Mouse (Mus musculus) ES-E14 (cell line): ENCODE measurements around the gene Mrps27. TPM values are rescaled to one million over a fixed set of nuclear protein-coding genes. Genes with fewer than 3 reads are reported as not detected.

Source experiments
- DNase-seq: peaks from one replicate; pipeline ENCODE4 v3.0.0-alpha.2; 2013; ENCODE audit warnings: low read depth, low spot score
- H3K27ac ChIP-seq: 2 replicates; pipeline ENCODE4 v1.5.1; 2012; ENCODE audit warnings: low read depth, mild to moderate bottlenecking, low read length, moderate library complexity, mixed read lengths; ENCODE audit not compliant: poor library complexity, insufficient read depth, severe bottlenecking
- H3K36me3 ChIP-seq: 2 replicates; pipeline ENCODE4 v1.6.1; 2012; ENCODE audit warnings: mild to moderate bottlenecking, low read length, moderate library complexity, mixed read lengths; ENCODE audit not compliant: control insufficient read depth, poor library complexity, insufficient read depth, severe bottlenecking
- H3K4me1 ChIP-seq, 2 experiments: fragments of 150-350 bp in 1 of 2; sonication (generic) in 1 of 2; 2 replicates each; pipeline ENCODE4 v1.6.1; 2012; ENCODE audit warnings: low read length in 2 of 2, mild to moderate bottlenecking in 1 of 2, mixed read lengths in 1 of 2; ENCODE audit not compliant: control insufficient read depth in 2 of 2, insufficient read depth in 2 of 2, poor library complexity in 1 of 2
- H3K4me3 ChIP-seq, 2 experiments: fragments of 150-350 bp in 1 of 2; sonication (generic) in 1 of 2; 2 replicates each; pipeline ENCODE4 v1.5.1; 2012; ENCODE audit warnings: low read length in 2 of 2, low read depth in 1 of 2, mild to moderate bottlenecking in 1 of 2, mixed read lengths in 1 of 2; ENCODE audit not compliant: insufficient read depth in 1 of 2, poor library complexity in 1 of 2, severe bottlenecking in 1 of 2
- H3K9ac ChIP-seq: 2 replicates; pipeline ENCODE4 v1.6.1; 2012; ENCODE audit warnings: low read depth, mild to moderate bottlenecking, low read length, mixed read lengths; ENCODE audit not compliant: poor library complexity, insufficient read depth, severe bottlenecking
- H3K9me3 ChIP-seq: fragments of 150-350 bp; sonication (generic); 2 replicates; pipeline ENCODE4 v1.6.1; 2012; ENCODE audit warnings: low read depth, mild to moderate bottlenecking, low read length; ENCODE audit not compliant: control insufficient read depth, insufficient read depth
- CHD2 ChIP-seq: IDR thresholded peaks from 2 replicates; pipeline ENCODE4 v1.6.1; 2014; ENCODE audit warnings: mild to moderate bottlenecking, low read depth, low read length, inconsistent platforms
- HCFC1 ChIP-seq: IDR thresholded peaks from 2 replicates; pipeline ENCODE4 v1.6.1; 2012; ENCODE audit warnings: low read length, inconsistent platforms, borderline replicate concordance; ENCODE audit not compliant: insufficient read depth
- MAFK ChIP-seq: IDR thresholded peaks from 2 replicates; pipeline ENCODE4 v1.6.1; 2014; ENCODE audit warnings: mild to moderate bottlenecking, low read depth, low read length, inconsistent platforms; ENCODE audit not compliant: insufficient read depth
- ZC3H11A ChIP-seq: IDR thresholded peaks from 2 replicates; pipeline ENCODE4 v1.6.1; 2012; ENCODE audit warnings: low read depth, mild to moderate bottlenecking, inconsistent platforms, low read length, borderline replicate concordance
- ZNF384 ChIP-seq: IDR thresholded peaks from 2 replicates; pipeline ENCODE4 v1.6.1; 2012; ENCODE audit warnings: low read depth, low read length, inconsistent platforms
- in situ Hi-C, 2 experiments: fragments of 600-800 bp; cut with MboI; formaldehyde crosslinking; loops; one replicate each; pipeline ENCODE4 v1.15.1; 2025; ENCODE audit warnings: low sequenced_read_pairs in 2 of 2, inconsistent platforms in 1 of 2; ENCODE audit not compliant: unreplicated experiment in 2 of 2
- total RNA-seq: library from RNA; depleted of rRNA; stranded (reverse); fragments of 300-350 nt; gene quantifications from 2 replicates; pipeline ENCODE4 v1.2.3, GENCODE M21; 2012

Gene Mrps27
- total RNA-seq, 1 experiment, result 34.5 TPM

DNA sequence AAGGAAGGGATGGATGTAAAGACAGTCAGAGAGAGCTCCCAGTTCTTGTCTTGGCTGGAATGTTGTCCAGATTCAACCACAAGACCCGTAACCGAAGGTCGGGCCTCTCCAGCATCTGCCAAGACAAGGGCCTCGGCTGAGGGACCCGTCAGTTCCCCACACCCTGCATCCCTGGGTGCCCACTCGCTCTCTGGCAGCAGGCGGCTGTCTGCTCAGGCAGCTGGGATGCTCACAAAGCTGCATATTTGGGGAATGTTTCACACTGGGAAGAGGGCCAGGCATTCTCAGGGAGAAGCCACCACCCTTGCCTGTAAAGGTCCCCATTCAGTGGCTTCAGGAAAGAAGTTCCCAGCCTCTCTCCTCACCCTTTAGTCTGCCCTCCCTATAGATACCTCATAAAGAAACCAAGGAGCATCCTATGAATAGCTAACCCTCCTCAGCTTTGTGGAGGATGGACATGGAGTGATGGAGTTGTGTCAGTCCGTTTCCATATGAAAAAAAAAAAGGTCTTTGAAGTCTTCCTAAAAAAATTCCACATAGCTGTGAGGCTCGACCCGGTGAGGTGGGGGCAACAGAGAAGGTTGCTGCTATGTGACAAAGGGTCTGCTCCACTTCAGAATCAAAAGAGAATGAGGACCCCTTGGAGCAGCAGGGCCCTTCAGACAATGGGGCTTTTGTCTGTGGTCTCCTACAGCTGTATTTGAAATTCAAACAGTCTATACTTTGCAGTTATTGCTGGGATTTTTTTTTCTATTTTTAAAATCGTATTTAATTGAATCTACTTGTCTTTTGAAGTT, 103.0 kb downstream of the Mrps27 start:
- H3K36me3 ChIP-seq, result peaks cover 4% of the 10 kb centered on the region; the same call in 1 of the 2 replicates
- H3K4me3 ChIP-seq, result no peak overlapping the region
- DNase-seq, result no peak
- H3K4me1 ChIP-seq, result peaks cover 14 to 38% of the 10 kb centered on the region in 2 experiments
- no peaks in the 10 kb centered on the region for H3K9me3 ChIP-seq
- no peak overlapping the region for H3K27ac ChIP-seq
- no peak overlapping the region for H3K9ac ChIP-seq
- TF ChIP-seq MAFK (no peak), ZC3H11A (no peak)
- in situ Hi-C loops, result no loop called here

GRCm38 (mm10) chr13:99448278-99448677, 103.7 kb downstream of the Mrps27 start:
- in situ Hi-C loops, result no loop called here
- H3K9me3 ChIP-seq, result no peaks in the 10 kb centered on the region
- TF ChIP-seq MAFK (no peak), HCFC1 (no peak), CHD2 (no peak), ZC3H11A (no peak), ZNF384 (no peak)
- H3K27ac ChIP-seq, result no peak overlapping the region
- H3K36me3 ChIP-seq, result peaks cover 3% of the 10 kb centered on the region; the same call in 1 of the 2 replicates
- H3K4me1 ChIP-seq, result peaks cover 14 to 37% of the 10 kb centered on the region in 2 experiments
- no peak for DNase-seq
- no peak overlapping the region for H3K4me3 ChIP-seq
- H3K9ac ChIP-seq, result no peak overlapping the region

DNA sequence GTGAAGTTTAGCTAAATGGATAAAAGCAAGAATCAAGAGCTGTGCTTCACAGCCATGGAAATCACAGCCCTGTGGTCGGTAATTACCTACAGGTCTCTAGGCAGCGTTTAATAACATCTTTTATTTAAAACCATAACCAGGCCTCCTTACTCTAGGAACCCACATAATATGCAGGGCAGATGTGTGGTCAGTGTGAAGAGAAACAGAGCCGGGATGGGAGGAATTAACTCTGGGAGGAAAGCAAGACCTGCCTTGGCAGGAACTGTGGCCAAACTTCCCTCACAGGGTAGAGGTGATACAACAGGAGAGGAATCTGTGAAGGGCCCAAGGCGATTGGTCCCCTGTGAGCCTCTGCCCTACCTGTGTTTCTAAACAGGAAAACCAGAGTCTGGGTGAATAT, 105.0 kb downstream of the Mrps27 start:
- no peak for DNase-seq
- H3K27ac ChIP-seq, result no peak overlapping the region
- in situ Hi-C loops, result no loop called here
- H3K36me3 ChIP-seq, result peaks cover 3% of the 10 kb centered on the region; the same call in 1 of the 2 replicates
- H3K4me3 ChIP-seq, result no peak overlapping the region
- H3K4me1 ChIP-seq, result peaks cover 11 to 30% of the 10 kb centered on the region in 2 experiments
- H3K9ac ChIP-seq, result no peak overlapping the region
- no peak for TF ChIP-seq ZC3H11A
- no peak for TF ChIP-seq CHD2
- no peak for TF ChIP-seq MAFK
- TF ChIP-seq ZNF384, result no peak
- no peak for TF ChIP-seq HCFC1
- H3K9me3 ChIP-seq, result no peaks in the 10 kb centered on the region

GRCm38 (mm10) chr13:99450766-99451165, 106.2 kb downstream of the Mrps27 start:
- no peak overlapping the region for H3K27ac ChIP-seq
- no peak for DNase-seq
- no peak overlapping the region for H3K9ac ChIP-seq
- no peak for TF ChIP-seq HCFC1
- no peak for TF ChIP-seq ZC3H11A
- TF ChIP-seq MAFK, result no peak
- no peak for TF ChIP-seq ZNF384
- TF ChIP-seq CHD2, result no peak
- no peak overlapping the region for H3K4me3 ChIP-seq
- no peaks in the 10 kb centered on the region for H3K9me3 ChIP-seq
- H3K36me3 ChIP-seq, result peaks cover 3% of the 10 kb centered on the region; the same call in 1 of the 2 replicates
- in situ Hi-C loops, result no loop called here
- H3K4me1 ChIP-seq, result peaks cover 5 to 27% of the 10 kb centered on the region in 2 experiments; a peak in 3 of 4 replicates

DNA sequence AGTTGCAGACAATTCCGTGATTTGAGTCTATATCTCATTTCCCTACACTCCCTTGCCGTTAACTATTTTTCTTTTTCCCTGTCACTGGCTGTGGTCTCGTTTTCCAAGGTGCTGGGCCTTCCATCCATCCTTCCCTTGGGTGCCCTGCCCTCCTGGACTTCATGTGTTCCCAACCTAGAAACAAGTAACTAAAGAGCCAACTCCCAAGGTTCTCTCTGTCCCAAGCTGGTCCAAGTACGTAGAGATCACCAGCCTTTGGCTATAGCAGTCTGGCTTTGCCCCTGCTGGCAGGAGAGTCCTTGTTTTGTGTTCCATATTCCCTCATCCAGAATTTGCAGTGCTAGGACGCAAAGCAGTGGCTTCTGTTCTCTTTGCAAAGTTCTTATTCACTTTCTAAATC, 106.7 kb downstream of the Mrps27 start:
- Histone ChIP-seq H3K36me3 (peaks cover 3% of the 10 kb centered on the region; the same call in 1 of the 2 replicates), H3K9ac (no peak overlapping the region), H3K4me3 (no peak overlapping the region), H3K9me3 (no peaks in the 10 kb centered on the region), H3K4me1 (peaks cover 1 to 22% of the 10 kb centered on the region in 2 experiments; a peak in 3 of 4 replicates), H3K27ac (no peak overlapping the region)
- TF ChIP-seq MAFK, result no peak
- no peak for TF ChIP-seq CHD2
- TF ChIP-seq ZC3H11A, result no peak
- TF ChIP-seq ZNF384, result no peak
- no peak for TF ChIP-seq HCFC1
- DNase-seq, result no peak
- in situ Hi-C loops, result no loop called here
